Mouse (Mus musculus) heart, embryonic 10.5 days (tissue): ENCODE measurements around the gene Pxk. TPM values are rescaled to one million over a fixed set of nuclear protein-coding genes. Genes with fewer than 3 reads are reported as not detected.

Experiments
- DNase-seq: peaks from one replicate; pipeline ENCODE4 v3.0.0-alpha.2; 2017; ENCODE audit warnings: low spot score
- H3K27ac ChIP-seq: fragments of 300-500 bp; sonication (generic); 2 replicates; pipeline ENCODE4 v1.5.1; 2016; ENCODE audit warnings: mild to moderate bottlenecking
- H3K27me3 ChIP-seq: fragments of 300-500 bp; sonication (generic); 2 replicates; pipeline ENCODE4 v1.6.1; 2016; ENCODE audit warnings: mild to moderate bottlenecking; ENCODE audit not compliant: poor library complexity, insufficient read depth, severe bottlenecking
- H3K36me3 ChIP-seq: fragments of 300-500 bp; sonication (generic); 2 replicates; pipeline ENCODE4 v1.6.1; 2016; ENCODE audit warnings: mild to moderate bottlenecking, moderate library complexity
- H3K4me1 ChIP-seq: fragments of 300-500 bp; sonication (generic); 2 replicates; pipeline ENCODE4 v1.6.1; 2016; ENCODE audit warnings: mild to moderate bottlenecking
- H3K4me3 ChIP-seq: fragments of 300-500 bp; sonication (generic); 2 replicates; pipeline ENCODE4 v1.5.1; 2016; ENCODE audit warnings: mild to moderate bottlenecking, moderate library complexity
- H3K9me3 ChIP-seq: fragments of 300-500 bp; sonication (generic); 2 replicates; pipeline ENCODE4 v1.6.1; 2016; ENCODE audit warnings: mild to moderate bottlenecking, moderate library complexity
- WGBS: fragments of 180-500 bp; shearing (Covaris S2); methylation state at CpG from one replicate; pipeline ENCODE4 v1.1.7; 2016; 5-methylcytosine and 5-hydroxymethylcytosine counted together
- polyA plus RNA-seq: library from polyadenylated mRNA; unstranded; fragments of >200 nt; fragmentation: Nextera tagmentation; extraction: Ambion mirVana; gene quantifications from 2 replicates; pipeline ENCODE4 v1.2.1, GENCODE M21; 2016

The Pxk gene
- polyA plus RNA-seq, result 23.1 and 24.1 TPM in 2 replicates

DNA sequence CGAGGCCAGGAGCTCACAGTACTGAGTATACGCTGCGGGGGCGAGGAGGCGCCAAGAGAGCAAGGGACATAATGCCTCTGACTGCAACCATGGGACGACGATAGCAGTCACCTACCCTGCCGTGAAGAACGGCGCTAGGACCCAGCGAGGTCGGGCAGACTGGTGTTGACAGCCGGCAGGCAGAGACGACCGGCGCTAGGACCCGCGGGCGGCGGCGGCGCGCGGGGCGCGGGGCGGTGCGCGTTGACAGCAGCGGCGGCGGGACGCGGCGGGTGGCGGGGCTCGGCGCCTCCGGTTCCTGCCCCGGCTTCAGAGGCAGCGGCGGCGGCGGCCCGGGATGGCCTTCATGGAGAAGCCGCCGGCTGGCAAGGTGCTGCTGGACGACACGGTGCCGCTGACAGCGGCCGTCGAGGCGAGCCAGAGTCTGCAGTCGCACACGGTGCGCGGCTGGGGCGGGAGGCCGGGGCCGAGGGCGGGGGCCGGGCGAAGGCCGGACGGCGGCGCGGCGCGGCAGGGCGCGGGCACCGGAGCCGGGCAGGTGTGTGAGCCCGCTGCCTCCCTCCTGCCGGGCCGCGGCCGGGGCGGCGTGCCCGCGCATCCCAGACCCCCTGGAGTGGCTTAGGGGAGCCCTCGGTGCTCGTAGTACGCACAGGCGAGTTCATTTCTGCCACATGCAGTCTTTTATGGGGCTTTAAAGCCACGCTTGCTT is at the start of gene Pxk:
Gene Pxk, plus strand, starts transcription at position 234 of the 709 bp plus-strand sequence.
- peak; percentile 97 for DNase-seq
- peak within 1 kb of the TSS; percentile 97 for H3K4me3 ChIP-seq
- no peaks in the 10 kb centered on the region for H3K36me3 ChIP-seq
- under 1% methylated on average over 89 of the region's 89 CpGs for WGBS
- H3K27ac ChIP-seq, result peak within 1 kb of the TSS; percentile 93
- H3K9me3 ChIP-seq, result no peaks in the 10 kb centered on the region
- no peaks in the 10 kb centered on the region for H3K27me3 ChIP-seq
- H3K4me1 ChIP-seq, result peaks cover 10% of the 10 kb centered on the region; the same call in 1 of the 2 replicates

DNA sequence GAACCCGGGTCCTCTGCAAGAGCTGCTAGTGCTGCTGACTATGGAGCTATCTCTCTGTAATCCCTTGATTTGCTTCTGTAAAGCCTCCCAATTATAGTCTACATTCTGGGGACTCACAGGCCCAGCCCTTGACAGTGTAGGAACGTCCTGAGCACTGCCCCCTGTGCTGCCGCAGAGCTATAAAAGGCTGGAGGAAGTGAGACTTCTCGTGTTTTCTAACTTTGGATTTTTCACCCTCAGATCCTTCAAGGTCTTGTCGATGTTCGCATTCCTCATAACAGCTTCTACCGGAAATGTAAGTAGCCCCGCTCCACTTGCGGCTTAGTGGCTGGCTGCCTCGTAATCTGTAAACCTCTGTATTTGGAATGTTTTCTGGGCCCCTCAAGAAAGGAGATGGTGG is 48.7 kb upstream of the Pxk start:
- 79% methylated on average over 10 of the region's 10 CpGs for WGBS
- Histone ChIP-seq H3K4me3 (no peak overlapping the region), H3K27ac (no peak overlapping the region), H3K4me1 (no peaks in the 10 kb centered on the region; the same call in 1 of the 2 replicates), H3K27me3 (no peaks in the 10 kb centered on the region), H3K36me3 (peaks cover 24% of the 10 kb centered on the region; the same call in 1 of the 2 replicates), H3K9me3 (no peaks in the 10 kb centered on the region)
- no peak for DNase-seq

DNA sequence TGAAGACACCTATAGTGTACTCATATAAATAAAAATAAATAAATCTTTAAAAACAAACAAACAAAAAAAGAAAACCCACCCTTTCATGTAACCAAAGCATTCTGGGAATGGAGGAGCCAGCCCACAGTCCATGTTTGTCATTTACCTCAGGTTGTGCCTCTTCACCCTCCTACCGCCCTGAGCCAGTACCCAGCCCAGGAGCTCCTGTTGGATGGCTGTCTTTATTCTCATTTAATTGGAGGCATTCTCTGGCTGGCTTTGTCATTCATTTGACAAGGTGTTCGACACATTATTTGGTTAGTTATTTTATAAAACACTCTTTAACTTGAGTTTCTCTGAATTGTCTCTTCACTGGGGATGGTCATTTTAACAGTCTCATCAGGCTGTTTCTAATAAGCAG is 46.1 kb upstream of the Pxk start:
- Histone ChIP-seq H3K27me3 (no peaks in the 10 kb centered on the region), H3K4me1 (no peaks in the 10 kb centered on the region; the same call in 1 of the 2 replicates), H3K9me3 (no peaks in the 10 kb centered on the region), H3K27ac (no peak overlapping the region), H3K4me3 (no peak overlapping the region), H3K36me3 (peaks cover 17% of the 10 kb centered on the region; the same call in 1 of the 2 replicates)
- DNase-seq, result no peak
- WGBS, result 78% methylated on average over 2 of the region's 2 CpGs

- H3K36me3 ChIP-seq, result peaks cover 13% of the 10 kb centered on the region; the same call in 1 of the 2 replicates
- H3K4me1 ChIP-seq, result no peaks in the 10 kb centered on the region; the same call in 1 of the 2 replicates
- H3K4me3 ChIP-seq, result no peak overlapping the region
- no peaks in the 10 kb centered on the region for H3K27me3 ChIP-seq
- H3K9me3 ChIP-seq, result no peaks in the 10 kb centered on the region
- DNase-seq, result no peak
- H3K27ac ChIP-seq, result no peak overlapping the region
- WGBS, result 95% methylated on average over 7 of the region's 7 CpGs
Observed at GRCm38 (mm10) chr14:8052661-8053060, 45.4 kb upstream of the Pxk start.

DNA sequence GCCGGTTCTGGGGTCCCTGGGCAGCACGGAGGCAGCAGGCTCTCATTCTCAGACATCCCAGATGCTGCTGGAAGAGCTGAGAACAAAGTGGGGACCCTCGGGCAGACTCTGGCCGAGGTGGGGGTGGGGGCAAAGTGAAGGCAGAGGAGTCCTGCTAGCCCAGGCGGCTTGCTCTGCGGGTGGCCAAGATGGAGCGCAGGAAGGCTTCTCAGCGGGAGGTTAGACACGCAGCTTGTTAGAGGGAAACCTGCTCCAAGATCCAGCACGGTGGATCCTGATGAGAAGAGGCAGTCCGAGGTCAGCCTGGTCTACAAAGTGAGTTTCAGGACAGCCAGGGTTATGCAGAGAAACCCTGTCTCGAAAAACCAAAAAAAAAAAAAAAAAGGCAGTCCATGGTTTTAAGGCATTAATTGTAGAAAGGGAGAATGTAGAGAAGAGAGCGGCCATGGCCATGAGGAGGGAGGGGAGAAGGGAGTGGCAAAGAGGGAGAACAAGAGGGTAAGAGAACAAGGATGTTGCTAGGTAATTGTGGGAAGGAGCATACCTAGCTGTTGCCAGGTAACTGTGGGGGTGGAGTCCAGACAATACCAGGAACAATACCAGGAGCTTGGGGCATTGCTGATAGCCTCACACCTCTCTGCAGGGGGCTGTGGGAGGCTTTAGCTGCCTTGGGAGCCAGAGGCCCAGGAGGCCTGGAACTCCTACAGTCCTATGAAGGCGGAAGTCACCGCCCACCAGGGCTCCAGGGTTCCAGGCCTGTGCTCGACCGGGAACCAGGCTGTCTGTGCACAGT is 43.5 kb upstream of the Pxk start:
- H3K4me3 ChIP-seq, result no peak overlapping the region
- no peaks in the 10 kb centered on the region for H3K9me3 ChIP-seq
- no peak overlapping the region for H3K27ac ChIP-seq
- DNase-seq, result no peak
- WGBS, result 21% methylated on average over 17 of the region's 17 CpGs
- no peaks in the 10 kb centered on the region for H3K27me3 ChIP-seq
- peaks cover 6% of the 10 kb centered on the region; the same call in 1 of the 2 replicates for H3K36me3 ChIP-seq
- H3K4me1 ChIP-seq, result no peaks in the 10 kb centered on the region; the same call in 1 of the 2 replicates

GRCm38 (mm10) chr14:8056076-8056475 is 41.9 kb upstream of the Pxk start:
- no peak overlapping the region for H3K4me3 ChIP-seq
- H3K9me3 ChIP-seq, result no peaks in the 10 kb centered on the region
- 82% methylated on average over 5 of the region's 5 CpGs for WGBS
- peaks cover 3% of the 10 kb centered on the region; the same call in 1 of the 2 replicates for H3K36me3 ChIP-seq
- no peak overlapping the region for H3K27ac ChIP-seq
- DNase-seq, result no peak
- no peaks in the 10 kb centered on the region for H3K27me3 ChIP-seq
- no peaks in the 10 kb centered on the region; the same call in 1 of the 2 replicates for H3K4me1 ChIP-seq

DNA sequence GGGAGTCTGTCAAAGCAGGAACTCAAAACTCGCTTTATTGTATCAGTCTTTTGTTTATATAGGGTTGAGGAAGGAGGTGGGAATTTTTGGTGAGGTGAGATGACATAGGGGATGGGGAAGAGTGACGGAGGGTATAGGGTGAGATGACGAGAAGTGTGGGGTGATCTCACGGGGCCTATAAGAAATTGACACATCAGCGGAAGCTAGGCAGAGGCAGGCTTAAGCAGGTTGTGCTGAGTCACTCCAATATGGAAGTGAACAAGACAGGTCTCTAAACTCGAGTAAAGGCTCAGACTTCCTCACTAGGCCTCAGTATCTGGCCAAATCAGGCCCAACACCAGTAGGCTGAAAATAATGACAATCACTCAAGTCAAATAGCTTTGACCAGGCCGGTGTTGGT is 38.1 kb upstream of the Pxk start:
- WGBS, result 89% methylated on average over 7 of the region's 7 CpGs
- no peaks in the 10 kb centered on the region for H3K9me3 ChIP-seq
- H3K36me3 ChIP-seq, result no peaks in the 10 kb centered on the region
- peaks cover 9% of the 10 kb centered on the region; the same call in 1 of the 2 replicates for H3K4me1 ChIP-seq
- no peaks in the 10 kb centered on the region for H3K27me3 ChIP-seq
- no peak overlapping the region for H3K27ac ChIP-seq
- no peak overlapping the region for H3K4me3 ChIP-seq
- DNase-seq, result no peak

DNA sequence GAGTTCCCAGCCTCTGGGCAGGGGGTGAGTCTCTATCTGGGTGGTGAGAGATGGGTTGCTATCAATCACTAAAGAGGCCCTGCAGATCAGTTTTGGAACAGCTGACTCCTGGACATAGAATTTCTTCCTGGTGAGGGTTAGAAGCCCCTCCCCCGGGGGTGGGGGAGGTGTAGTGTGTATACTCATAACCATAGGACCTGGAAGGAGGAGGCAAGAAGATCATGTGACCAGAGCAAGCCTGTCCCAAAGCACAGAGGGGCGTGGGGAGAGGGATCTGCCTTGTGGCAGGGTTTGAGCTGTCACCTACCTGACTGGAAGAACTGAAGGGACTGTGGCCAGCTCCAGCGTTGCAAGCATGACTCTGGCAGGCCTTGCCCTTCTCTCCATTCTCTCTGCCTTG is 35.9 kb upstream of the Pxk start:
- no peak for DNase-seq
- Histone ChIP-seq H3K4me1 (peaks cover 9% of the 10 kb centered on the region; the same call in 1 of the 2 replicates), H3K36me3 (no peaks in the 10 kb centered on the region), H3K27me3 (no peaks in the 10 kb centered on the region), H3K9me3 (no peaks in the 10 kb centered on the region), H3K4me3 (no peak overlapping the region), H3K27ac (no peak overlapping the region; the same call in 1 of the 2 replicates)
- 29% methylated on average over 3 of the region's 3 CpGs for WGBS

DNA sequence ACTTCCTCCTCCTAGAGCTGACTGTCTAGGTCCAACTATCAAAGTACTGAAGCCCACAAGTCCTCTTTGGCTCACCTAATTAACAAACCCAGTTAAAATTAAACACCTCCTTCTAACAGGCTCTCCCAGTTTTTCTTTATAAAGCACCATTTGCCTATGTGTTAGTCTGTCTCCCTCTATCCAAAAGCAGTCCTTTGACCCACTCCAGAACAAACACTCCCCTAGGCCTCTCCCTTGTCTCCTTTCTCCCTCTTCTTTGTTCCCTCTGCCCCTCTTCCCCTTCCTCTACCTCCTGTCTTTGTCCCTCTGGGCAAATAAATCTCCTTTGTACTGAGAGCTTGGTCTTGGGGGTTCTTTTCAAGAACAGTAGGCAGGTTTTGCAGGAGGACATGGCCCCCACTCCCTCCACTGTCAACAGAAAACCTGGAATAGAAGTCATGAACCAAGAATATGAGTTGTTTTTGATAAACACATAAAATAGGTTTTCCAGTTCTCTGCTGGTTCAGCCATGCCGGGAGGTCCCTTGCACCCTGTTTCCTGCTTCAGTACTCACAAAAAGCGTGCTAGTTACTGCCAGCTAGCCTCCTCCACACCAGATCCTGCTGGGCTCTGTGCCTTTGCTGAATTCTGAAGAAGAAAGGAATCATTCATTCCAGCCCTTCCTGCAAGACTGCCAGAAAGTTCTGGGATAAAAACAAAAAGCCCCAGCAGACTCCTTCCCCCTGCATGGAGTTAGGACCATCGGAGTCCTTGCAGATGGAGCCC is 35.3 kb upstream of the Pxk start:
- H3K9me3 ChIP-seq, result no peaks in the 10 kb centered on the region
- no peaks in the 10 kb centered on the region for H3K36me3 ChIP-seq
- no peaks in the 10 kb centered on the region for H3K27me3 ChIP-seq
- H3K4me1 ChIP-seq, result peaks cover 9% of the 10 kb centered on the region; the same call in 1 of the 2 replicates
- DNase-seq, result no peak
- 69% methylated on average over 3 of the region's 3 CpGs for WGBS
- no peak overlapping the region for H3K4me3 ChIP-seq
- no peak overlapping the region; the same call in 1 of the 2 replicates for H3K27ac ChIP-seq

GRCm38 (mm10) chr14:8063835-8064785 is 33.9 kb upstream of the Pxk start:
- DNase-seq, result no peak
- Histone ChIP-seq H3K4me1 (peaks cover 9% of the 10 kb centered on the region; the same call in 1 of the 2 replicates), H3K36me3 (no peaks in the 10 kb centered on the region), H3K9me3 (no peaks in the 10 kb centered on the region), H3K27ac (no peak overlapping the region), H3K4me3 (no peak overlapping the region), H3K27me3 (no peaks in the 10 kb centered on the region)
- 79% methylated on average over 8 of the region's 8 CpGs for WGBS

GRCm38 (mm10) chr14:8080165-8080679 is 17.8 kb upstream of the Pxk start, which contains the start of gene Rpp14:
Rpp14 (plus strand) TSS chr14:8080367.
- peaks cover 12% of the 10 kb centered on the region for H3K4me1 ChIP-seq
- peak within 1 kb of the TSS; percentile 97 for H3K27ac ChIP-seq
- peak; percentile 97 for DNase-seq
- under 1% methylated on average over 47 of the region's 47 CpGs for WGBS
- H3K4me3 ChIP-seq, result peak within 1 kb of the TSS; percentile 83
- H3K27me3 ChIP-seq, result no peaks in the 10 kb centered on the region
- peaks cover 18% of the 10 kb centered on the region for H3K36me3 ChIP-seq
- H3K9me3 ChIP-seq, result no peaks in the 10 kb centered on the region
